Mouse (Mus musculus) gonadal fat pad, adult 2 months (tissue): Measurements from ENCODE around the gene Bmp5. TPM values are rescaled to one million over a fixed set of nuclear protein-coding genes. Genes with fewer than 3 reads are reported as not detected.
A peak's percentile ranks its signal among the peaks of the same experiment; 100 is the strongest.
"Not testable (repeated sequence)": the region's sequence is repeated elsewhere in the genome, so short reads cannot be mapped to it uniquely, and the experiment has no call there.

ENCODE experiments used
- DNase-seq: peaks from one replicate; pipeline ENCODE4 v3.0.0-alpha.2; 2012; ENCODE audit warnings: low read depth
- polyA plus RNA-seq: library from polyadenylated mRNA; depleted of rRNA; stranded (reverse); fragments of >200 nt; gene quantifications from 2 replicates; pipeline ENCODE4 v1.2.3, GENCODE M21; 2012; rRNA removed

Gene Bmp5
- polyA plus RNA-seq = 0.32 and 0.48 TPM in 2 replicates

- DNase-seq = no peak
These were observed at the start of gene Bmp5 for GRCm38 (mm10) chr9:75775129-75775845. TSS of gene Bmp5 (plus strand) at chr9:75775364.

- no peak for DNase-seq
These were observed 15.1 kb upstream of the Bmp5 start for GRCm38 (mm10) chr9:75760075-75760474.

- no peak for DNase-seq
These were observed 13.6 kb upstream of the Bmp5 start for GRCm38 (mm10) chr9:75761567-75761966.

- no peak for DNase-seq
These were observed 12.7 kb upstream of the Bmp5 start for GRCm38 (mm10) chr9:75762487-75762886.

- peak; percentile 88 for DNase-seq
These were observed 10.4 kb upstream of the Bmp5 start for GRCm38 (mm10) chr9:75764792-75765191.

- DNase-seq = no peak
These were observed 8.6 kb upstream of the Bmp5 start for GRCm38 (mm10) chr9:75766521-75766920.

GRCm38 (mm10) chr9:75769042-75769441, 6.1 kb upstream of the Bmp5 start:
- DNase-seq = no peak

GRCm38 (mm10) chr9:75776153-75776552, 989 bp downstream of the Bmp5 start:
- no peak for DNase-seq

- no peak for DNase-seq
These were observed 3.7 kb downstream of the Bmp5 start for GRCm38 (mm10) chr9:75778762-75779346.

GRCm38 (mm10) chr9:75780558-75781276, 5.6 kb downstream of the Bmp5 start:
- DNase-seq = no peak

- DNase-seq = no peak
These were observed 6.4 kb downstream of the Bmp5 start for GRCm38 (mm10) chr9:75781600-75781999.

GRCm38 (mm10) chr9:75783573-75783972, 8.4 kb downstream of the Bmp5 start:
- no peak for DNase-seq

- no peak for DNase-seq
These were observed 10.8 kb downstream of the Bmp5 start for GRCm38 (mm10) chr9:75785959-75786358.

- no peak for DNase-seq
These were observed 12.0 kb downstream of the Bmp5 start for GRCm38 (mm10) chr9:75787121-75787520.

GRCm38 (mm10) chr9:75789879-75790428, 14.8 kb downstream of the Bmp5 start:
- no peak for DNase-seq

- no peak for DNase-seq
These were observed 29.8 kb downstream of the Bmp5 start for GRCm38 (mm10) chr9:75804940-75805339.

GRCm38 (mm10) chr9:75808179-75808578, 33.0 kb downstream of the Bmp5 start:
- not testable (repeated sequence) for DNase-seq

- no peak for DNase-seq
These were observed 33.5 kb downstream of the Bmp5 start for GRCm38 (mm10) chr9:75808659-75809058.

- no peak for DNase-seq
These were observed 40.0 kb downstream of the Bmp5 start for GRCm38 (mm10) chr9:75815161-75815560.

- DNase-seq = no peak
These were observed 43.2 kb downstream of the Bmp5 start for GRCm38 (mm10) chr9:75818400-75818799.

GRCm38 (mm10) chr9:75832468-75832867, 57.3 kb downstream of the Bmp5 start:
- DNase-seq = peak; percentile 30

- no peak for DNase-seq
These were observed 58.1 kb downstream of the Bmp5 start for GRCm38 (mm10) chr9:75833189-75833732.
